Mouse (Mus musculus): Measurements from ENCODE around the gene Ece1.
A peak's percentile ranks its signal among the peaks of the same experiment; 100 is the strongest.
"Not testable (repeated sequence)": the region's sequence is repeated elsewhere in the genome, so short reads cannot be mapped to it uniquely, and the experiment has no call there.

Gene Ece1

DNA sequence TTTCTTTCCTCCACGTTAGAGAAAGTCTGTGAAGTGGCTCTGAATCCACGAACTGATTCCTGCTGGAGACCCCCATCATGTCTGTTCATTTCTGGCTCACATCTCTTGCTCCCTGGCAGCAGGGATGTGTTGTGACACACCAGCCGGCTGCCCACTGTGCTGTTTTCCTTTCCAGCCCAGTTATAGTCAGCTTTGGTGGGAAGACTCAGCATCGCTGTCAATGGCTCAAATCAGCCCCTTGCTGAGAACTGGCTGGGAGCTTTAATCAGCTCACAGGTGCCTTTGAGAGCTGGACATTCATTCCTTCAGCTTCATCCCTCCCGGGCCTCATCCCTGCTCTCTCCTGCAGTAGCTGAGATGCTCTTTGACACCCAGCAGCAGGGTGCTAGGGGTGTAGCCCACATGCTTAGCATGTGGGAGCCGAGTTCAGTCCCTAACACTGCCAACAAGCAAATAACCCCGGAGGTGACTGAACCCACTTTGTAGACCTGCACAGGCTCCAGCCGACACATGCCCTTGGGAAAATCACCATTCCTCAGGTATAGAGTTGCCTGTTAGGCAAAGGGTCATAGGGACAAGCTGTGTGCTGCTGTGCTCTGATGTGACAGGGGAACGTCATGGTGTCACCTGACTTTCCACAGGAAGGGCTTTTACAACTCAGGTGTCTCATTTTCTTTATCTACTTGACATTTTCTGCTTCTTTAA is 80.9 kb downstream of the Ece1 start:
- no peak for DNase-seq (ENCODE audit: low read depth)

DNA sequence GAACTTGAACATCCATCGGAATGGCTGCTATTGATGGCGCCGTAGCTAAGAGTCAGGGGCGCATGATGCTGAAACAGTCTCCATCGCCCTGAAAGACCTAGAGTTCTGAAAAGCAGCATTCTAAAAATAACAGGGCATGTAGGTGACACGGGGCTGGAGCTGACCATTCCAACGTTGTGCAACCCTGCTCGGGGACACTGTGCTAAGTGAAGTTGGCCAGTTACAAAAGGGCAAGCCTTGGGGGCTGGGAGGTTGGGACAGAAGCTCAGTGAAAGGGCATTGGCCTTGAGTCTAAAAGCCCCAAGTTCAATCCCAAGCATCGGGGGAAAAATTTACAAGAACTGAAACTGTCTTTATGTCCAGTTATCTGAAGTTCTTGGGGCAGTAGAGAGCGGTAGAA is 81.5 kb downstream of the Ece1 start:
- DNase-seq (ENCODE audit: low read depth) = no peak

DNA sequence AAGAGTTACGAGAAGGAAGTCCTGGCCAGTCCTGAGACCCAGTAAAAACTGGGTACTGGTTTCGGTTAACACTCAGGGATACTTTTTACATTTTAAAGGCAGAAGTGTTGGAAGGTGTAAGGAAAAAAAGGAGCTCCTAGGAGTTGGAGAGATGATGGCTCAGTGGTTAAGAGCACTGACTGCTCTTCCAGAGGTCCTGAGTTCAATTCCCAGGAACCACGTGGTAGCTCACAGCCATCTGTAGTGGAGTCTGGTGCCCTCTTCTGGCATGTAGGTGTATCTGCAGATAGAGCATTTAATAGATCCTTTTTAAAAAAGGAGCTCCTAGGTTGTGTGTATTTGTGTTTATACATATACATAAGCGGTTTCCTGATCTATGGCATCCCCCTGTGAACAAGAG is 83.3 kb downstream of the Ece1 start:
- DNase-seq (ENCODE audit: low read depth) = peak; percentile 40

DNA sequence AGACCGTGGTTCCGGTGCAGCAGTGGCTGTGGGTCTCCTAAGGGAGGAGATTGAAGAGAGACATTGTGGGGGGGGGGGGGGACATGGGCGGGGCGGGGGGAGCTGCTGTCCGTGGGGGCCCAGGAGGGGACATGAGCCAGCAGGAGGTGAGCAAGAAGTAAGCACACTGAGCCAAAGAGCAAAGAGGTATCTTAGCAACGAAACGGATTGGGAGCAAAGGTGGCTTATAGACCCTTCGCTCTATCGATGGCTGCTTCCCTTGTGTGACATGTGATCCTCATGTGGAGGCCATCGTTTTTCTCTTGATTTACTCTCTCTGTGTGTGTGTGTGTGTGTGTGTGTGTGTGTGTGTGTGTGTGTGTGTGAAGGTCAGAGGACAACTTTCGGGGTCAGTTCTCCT is 84.4 kb downstream of the Ece1 start:
- no peak for DNase-seq (ENCODE audit: low read depth)

DNA sequence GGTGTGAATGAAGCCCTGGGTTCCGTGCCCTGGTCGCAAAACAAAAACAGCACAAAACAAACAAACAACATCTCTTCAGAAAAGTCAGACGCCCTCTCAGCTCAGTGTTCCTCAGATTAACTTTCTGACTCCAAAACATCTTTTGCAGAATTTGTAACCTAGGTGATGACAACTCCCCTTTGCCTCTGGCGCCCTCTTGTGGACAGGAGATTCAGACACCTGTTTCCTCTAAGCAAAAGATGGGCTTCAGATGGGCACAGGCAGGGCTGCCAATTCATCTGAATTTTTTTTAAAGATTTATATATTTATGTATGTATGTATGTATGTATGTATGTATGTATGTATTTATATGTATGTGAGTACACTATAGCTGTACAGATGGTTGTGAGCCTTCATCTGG is 90.8 kb downstream of the Ece1 start:
- DNase-seq (ENCODE audit: low read depth) = peak; percentile 85

DNA sequence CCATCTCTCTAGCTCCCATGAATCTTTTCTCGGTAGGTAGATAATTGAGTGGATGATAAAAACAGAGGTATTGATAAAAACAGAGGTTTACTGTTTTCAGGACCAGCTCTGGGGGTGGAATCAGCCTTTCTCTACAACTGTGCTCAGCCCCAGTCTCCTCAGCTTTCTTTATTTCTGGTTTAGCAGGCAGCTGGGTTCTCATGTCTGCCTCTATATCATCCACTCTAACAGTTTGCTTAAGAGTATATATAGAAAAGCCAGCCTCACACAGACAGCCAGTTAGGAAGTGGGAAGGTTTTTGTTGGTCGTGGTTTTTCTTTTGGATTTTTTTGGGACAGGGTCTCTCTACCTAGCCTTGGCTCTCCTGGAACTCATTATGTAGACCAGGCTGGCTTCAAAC is 92.1 kb downstream of the Ece1 start:
- DNase-seq (ENCODE audit: low read depth) = no peak

DNA sequence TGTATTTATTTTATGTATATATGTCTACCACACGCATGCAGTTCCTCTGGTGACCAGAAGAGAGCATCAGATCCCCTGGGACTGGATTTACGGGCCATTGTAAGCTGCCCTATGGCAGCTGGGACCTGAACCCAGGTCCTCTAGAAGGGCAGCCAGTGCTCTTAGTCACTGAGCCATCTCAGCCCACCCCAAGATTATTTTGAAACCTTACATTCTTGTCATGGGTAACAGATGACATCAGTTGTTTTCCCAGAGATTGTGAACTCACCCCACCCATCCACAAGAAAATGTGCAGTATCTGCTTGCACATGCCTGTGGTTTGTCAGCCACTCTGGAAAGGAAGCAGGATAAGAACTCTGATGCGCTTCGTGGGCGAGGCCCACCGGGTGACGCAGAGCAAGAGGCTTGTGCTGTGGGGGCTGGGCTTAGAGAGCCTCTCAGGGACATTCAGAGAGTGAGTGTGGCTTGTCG is 92.9 kb downstream of the Ece1 start:
- no peak for DNase-seq (ENCODE audit: low read depth)

DNA sequence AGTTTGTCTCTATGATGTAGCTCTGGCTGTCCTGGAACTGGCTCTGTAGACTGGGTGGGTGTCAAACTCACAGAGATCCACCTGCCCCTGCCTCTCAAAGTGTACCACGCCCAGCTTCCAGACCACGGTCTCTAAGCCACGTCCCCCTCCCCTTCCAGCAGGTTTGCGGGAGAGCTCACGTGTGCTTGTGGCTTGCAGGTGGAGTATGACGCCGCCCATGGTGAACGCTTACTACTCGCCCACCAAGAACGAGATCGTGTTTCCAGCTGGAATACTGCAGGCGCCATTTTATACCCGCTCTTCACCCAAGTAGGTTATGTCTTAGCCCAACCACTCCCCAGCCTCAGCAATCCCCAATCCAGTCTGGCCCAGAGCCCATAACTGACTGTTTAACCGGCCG is 94.2 kb downstream of the Ece1 start:
- no peak for DNase-seq (ENCODE audit: low read depth)

DNA sequence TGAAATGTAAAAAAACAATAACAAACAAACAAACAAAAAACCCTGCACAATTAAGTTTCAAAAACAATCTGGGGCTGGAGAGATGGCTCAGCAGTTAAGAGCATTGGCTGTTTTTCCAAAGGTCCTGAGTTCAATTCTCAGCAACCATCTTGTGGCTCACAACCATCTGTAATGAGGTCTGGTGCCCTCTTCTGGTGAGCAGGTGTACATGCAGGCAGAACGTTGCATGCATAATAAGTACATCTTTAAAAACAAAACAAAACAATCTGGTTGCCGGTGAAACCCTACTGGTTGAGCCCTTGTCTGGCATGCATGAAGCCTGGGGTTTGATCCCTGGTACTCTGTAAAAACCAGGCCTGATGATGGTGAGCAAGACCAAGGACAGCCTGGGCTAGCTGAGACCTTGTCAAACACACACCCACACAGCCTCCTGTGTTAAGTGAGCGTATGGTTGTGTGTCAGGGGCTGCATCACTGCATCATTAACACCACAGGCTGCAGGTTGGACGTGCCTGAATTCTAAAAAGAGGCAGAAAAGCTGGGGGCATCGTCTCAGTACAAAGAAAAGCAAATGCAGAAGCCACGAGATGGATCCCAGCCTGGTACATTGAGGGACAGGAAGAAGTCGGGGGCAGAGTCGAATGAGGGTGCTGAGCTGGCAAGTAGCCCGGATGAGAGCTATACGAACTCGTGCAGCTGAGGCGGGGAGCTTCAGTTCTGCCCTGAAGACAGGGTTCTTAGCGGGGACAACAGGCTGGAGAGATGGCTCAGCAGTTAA is 98.0 kb downstream of the Ece1 start:
- peak; percentile 55 for DNase-seq (ENCODE audit: low read depth)

DNA sequence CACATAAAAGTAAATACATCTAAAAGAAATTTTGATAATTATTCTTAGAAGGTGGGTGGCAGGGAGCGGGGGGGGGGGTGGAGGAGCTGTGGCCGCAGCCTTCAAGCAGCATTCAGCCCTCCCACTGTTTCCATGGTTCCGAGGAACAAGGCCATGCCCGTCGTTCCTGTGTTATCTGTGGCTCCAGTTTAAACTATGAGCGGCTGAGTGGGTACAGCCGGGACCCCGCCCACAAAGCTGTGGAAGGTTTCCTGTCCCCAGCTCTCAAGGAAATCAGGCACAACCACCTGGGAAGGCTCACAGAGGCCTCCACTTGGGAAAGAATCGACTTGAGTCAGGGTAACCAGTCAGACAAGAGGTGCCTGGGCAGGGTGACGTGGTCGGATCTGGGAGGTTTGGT is 98.7 kb downstream of the Ece1 start:
- DNase-seq (ENCODE audit: low read depth) = no peak

DNA sequence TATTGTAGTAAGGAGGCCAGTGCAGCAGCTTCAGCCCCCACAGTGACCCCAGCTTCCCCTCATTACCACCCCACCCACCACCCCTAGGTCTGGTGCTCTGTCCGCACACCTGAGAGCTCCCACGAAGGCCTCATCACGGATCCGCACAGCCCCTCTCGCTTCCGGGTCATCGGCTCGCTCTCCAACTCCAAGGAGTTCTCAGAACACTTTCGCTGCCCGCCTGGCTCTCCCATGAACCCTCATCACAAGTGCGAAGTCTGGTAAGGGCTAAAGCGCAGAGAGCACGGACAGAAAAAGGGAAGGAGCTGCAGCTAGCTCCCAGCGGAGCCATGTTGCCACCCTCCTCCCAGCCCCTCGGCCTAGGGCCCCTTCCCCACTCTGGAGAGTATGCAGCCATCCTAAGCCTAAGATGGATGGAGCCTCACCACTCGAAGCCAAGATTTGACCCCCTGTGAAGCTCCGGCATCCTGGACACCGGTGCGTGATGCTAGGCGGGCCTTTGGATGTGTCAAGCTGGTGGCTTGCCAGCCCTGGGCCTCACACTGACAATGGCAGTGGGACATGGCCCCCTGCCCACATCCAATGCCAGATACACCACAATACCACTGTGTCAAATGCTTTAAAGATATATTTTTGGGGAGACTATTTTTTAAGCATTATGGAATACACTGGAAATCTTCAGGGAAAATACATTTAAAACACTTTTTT is 100.8 kb downstream of the Ece1 start:
- DNase-seq (ENCODE audit: low read depth) = no peak

DNA sequence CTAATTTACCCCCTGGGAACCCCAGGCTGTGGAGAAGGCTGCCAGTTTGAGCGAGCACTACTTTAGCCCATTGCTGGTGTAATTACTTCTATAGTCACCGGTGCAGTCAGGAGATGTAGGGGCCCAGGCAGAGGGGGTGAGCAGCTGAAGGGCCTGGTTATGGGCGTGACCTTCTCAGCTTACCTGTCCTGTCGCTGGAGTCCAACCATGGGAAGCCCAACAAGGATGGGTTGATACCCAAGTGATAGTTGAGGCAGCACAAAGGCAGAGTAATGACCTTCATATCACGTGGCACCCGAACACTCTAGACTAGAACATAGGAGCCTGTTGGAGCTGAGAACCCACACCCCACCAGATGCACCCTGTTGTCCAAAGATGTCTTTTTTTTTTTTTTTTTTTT is 101.4 kb downstream of the Ece1 start:
- DNase-seq (ENCODE audit: low read depth) = no peak

DNA sequence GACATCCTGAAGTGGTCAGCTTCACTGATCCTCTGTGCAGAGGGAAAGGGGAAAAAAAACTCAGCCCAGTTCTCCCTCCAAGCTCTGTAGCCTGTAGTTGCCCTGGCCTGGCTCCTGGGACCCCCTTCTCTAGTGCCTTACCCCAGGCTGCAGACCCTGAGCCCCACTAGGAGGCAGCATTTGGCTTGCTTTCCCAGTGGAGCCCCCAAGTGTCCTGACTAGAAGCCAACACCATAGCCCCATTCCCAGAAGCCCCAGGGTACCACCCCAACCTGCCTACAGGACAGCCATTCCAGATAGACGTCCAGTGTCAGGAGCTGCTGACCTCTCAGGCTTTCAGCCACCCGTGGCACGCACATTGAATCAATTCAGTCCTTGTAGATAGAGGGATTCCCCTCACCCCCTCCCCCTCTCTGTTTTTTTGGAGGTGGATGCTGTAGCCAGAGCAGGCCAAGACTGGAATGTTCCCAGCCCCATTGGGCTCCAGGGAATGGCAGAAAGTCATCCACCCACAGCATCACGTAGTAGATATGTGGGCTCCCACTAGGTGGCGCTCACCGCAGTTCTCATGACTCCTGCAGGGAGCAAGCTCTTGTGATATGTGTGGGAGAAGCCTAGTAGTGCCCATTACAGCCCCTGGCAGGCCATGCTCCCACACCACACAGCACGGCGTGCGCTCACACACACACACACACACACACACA is 102.0 kb downstream of the Ece1 start:
- DNase-seq (ENCODE audit: low read depth) = peak; percentile 72

DNA sequence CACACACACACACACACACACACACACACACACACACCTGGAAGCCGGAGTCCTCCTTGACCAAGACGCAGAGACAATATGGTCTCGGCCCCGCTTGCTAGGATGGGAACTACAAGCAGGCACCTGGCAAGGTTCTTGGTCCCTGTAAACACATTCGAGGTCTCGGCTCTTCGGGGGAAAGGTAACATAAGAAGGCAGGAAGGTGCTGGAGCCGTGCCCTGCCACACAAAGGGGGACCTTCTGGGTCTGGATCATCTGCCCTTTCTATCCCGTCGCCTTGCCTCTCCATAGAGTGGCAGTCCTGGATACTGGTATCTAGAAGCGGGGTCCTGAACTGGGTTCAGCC is 102.5 kb downstream of the Ece1 start:
- DNase-seq (ENCODE audit: low read depth) = no peak

DNA sequence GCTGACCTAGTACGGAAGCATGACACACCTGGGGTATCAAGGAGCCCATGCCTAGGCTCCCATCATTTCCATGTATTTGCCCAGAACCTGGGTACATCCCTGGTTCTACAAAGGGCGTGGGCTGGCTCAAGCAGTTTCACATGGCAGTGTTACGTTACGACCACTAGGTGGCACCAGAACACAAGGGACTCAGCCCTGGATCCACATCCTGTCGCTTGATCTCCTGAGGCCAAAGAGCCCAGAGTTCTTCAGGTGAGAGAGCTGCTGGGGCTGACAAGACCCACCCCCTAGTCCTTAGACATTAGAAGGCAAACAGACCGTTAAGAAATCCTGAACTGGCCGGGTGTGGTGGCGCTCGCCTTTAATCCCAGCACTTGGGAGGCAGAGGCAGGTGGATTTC is 106.2 kb downstream of the Ece1 start:
- DNase-seq (ENCODE audit: low read depth) = peak; percentile 89

DNA sequence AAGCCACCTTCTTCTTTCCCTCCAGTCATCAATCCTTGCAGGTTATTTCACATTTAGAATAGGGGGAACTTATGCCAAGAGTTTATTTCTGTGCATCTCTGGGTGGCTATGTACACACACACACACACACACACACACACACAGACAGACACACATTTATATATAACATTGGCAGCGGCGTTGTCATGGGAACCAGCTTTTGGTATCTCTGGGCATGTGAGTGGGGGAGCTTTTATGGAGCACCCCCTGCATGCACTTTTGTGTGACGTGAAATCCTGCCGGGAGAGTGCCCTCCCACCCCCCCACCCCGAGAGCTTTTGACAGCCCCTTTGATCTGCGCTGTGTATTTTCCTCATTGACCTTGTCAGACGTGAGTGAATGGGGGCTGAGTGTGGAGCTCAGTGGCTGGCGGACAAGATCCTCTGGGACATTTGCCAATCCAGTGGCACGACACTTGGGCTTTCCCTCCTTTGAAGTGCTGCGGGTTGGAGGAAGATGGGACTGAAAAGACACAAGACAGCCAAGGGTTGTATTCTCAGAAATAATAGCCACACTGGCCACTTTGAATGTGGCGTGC is 108.7 kb downstream of the Ece1 start:
- not testable (repeated sequence) for DNase-seq (ENCODE audit: low read depth)

DNA sequence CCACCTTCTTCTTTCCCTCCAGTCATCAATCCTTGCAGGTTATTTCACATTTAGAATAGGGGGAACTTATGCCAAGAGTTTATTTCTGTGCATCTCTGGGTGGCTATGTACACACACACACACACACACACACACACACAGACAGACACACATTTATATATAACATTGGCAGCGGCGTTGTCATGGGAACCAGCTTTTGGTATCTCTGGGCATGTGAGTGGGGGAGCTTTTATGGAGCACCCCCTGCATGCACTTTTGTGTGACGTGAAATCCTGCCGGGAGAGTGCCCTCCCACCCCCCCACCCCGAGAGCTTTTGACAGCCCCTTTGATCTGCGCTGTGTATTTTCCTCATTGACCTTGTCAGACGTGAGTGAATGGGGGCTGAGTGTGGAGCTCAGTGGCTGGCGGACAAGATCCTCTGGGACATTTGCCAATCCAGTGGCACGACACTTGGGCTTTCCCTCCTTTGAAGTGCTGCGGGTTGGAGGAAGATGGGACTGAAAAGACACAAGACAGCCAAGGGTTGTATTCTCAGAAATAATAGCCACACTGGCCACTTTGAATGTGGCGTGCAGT is 112.9 kb downstream of the Ece1 start:
- DNase-seq (ENCODE audit: low read depth) = not testable (repeated sequence)

DNA sequence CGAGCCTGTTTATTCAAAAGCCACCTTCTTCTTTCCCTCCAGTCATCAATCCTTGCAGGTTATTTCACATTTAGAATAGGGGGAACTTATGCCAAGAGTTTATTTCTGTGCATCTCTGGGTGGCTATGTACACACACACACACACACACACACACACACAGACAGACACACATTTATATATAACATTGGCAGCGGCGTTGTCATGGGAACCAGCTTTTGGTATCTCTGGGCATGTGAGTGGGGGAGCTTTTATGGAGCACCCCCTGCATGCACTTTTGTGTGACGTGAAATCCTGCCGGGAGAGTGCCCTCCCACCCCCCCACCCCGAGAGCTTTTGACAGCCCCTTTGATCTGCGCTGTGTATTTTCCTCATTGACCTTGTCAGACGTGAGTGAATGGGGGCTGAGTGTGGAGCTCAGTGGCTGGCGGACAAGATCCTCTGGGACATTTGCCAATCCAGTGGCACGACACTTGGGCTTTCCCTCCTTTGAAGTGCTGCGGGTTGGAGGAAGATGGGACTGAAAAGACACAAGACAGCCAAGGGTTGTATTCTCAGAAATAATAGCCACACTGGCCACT is 117.1 kb downstream of the Ece1 start:
- not testable (repeated sequence) for DNase-seq (ENCODE audit: low read depth)

DNA sequence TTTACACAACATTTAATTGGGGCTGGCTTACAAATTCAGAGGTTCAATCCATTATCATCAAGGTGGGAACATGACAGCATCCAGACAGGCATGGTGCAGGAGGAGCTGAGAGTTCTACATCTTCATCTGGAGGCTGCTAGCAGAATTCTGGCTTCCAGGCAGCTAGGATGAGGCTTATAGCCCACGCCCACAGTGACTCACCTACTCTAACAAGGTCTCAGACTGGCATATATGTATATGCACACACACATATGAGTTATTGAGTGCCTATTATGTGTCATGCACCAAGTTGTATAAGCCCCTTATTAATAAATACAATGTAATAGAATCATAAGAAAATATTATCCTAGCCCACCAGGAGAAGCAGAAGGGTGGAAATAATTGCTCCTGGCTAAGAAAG is 120.8 kb downstream of the Ece1 start:
- DNase-seq (ENCODE audit: low read depth) = no peak

DNA sequence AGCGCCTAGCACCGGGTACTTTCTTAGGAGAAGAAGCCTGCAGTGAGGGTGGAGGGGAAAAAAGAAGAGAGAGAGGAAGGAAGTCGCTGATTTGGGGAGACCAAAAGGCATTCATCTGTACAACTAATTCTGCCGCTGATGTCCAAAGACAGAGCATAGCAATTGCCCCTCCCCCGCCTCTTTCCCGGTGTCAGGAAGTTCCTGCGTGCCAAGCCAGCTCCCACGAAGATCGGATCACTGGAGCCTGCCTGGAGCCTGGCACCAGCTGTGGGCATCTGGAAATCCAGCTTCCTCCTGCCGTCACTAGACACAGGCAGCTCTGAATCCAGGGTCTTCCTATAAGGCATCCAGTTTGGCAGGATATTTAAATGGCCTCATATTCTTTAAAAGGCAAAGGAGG is 122.2 kb downstream of the Ece1 start:
- no peak for DNase-seq (ENCODE audit: low read depth)

DNA sequence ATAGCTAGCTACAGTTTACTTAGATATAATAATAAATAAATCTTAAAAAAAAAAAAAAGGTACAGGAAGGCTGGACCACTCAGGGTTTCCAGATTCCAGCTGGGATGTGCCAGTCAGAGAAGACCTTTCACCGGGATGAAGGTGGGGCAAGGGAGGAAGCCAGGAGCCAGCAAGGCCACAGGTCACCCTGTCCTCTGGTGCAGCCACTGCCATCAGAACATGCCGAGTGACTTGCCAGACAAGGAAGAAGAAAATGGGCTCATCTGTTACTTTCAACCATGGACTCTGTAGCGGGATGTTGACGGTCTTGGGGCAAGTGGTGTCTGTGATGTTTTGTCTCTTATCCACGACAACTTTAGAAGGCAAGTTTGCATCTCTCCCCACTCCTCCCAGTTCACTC is 122.7 kb downstream of the Ece1 start:
- DNase-seq (ENCODE audit: low read depth) = no peak

Data from naive thymus-derived CD4-positive, alpha-beta T cell, adult 2 months (primary cell).